Comparison of ENCODE assay signal across 13 mouse cellular contexts in genomic region chr7:78071131-78071530, GRCm38 (mm10).
DNase-seq lines count a peak whose midpoint lies in the region; ATAC-seq and TF ChIP-seq lines count a peak whose summit lies in the region.
"Had no signal": no experiment of that assay in that cellular context is flagged by ENCODE, and none has a peak within 500 bp of the region (broad histone marks: within the 10 kb centered on the region; RNA-seq: fewer than 3 reads in every experiment).

No protein-coding gene starts in this region.

- no peak overlapping the region for H3K9ac ChIP-seq in stomach, postnatal 0 days (ENCODE audit: low read length)
- no peak overlapping the region for H3K9ac ChIP-seq in forebrain, embryonic 16.5 days (replicated peaks; ENCODE audit: low read depth, low read length)
- H3K9ac ChIP-seq: forebrain, embryonic 15.5 days; hindbrain, embryonic 15.5 days; lung, embryonic 15.5 days; neural tube, embryonic 12.5 days had no signal

- H3K4me3 ChIP-seq in stomach, postnatal 0 days (ENCODE audit: low read depth, low read length), result no peak overlapping the region
- no peak overlapping the region for H3K4me3 ChIP-seq in forebrain, embryonic 16.5 days (replicated peaks; ENCODE audit: low read length)
- H3K4me3 ChIP-seq: forebrain, embryonic 15.5 days; hindbrain, embryonic 15.5 days; lung, embryonic 15.5 days; neural tube, embryonic 12.5 days had no signal

- no peaks in the 10 kb centered on the region for H3K27me3 ChIP-seq in stomach, postnatal 0 days (ENCODE audit: control insufficient read depth, insufficient read depth, low read length)
- no peaks in the 10 kb centered on the region for H3K27me3 ChIP-seq in forebrain, embryonic 16.5 days (replicated peaks; ENCODE audit: control insufficient read depth, insufficient read depth, low read length)
- H3K27me3 ChIP-seq: forebrain, embryonic 15.5 days; hindbrain, embryonic 15.5 days; lung, embryonic 15.5 days; neural tube, embryonic 12.5 days had no signal

- WGBS in stomach, postnatal 0 days, result 80% methylated on average over 7 of the region's 7 CpGs
- 84% methylated on average over 7 of the region's 7 CpGs for WGBS in forebrain, embryonic 16.5 days

- H3K4me2 ChIP-seq in stomach, postnatal 0 days (replicated peaks; ENCODE audit: low read depth), result no peak overlapping the region
- H3K4me2 ChIP-seq in forebrain, embryonic 16.5 days (ENCODE audit: low read length), result no peak overlapping the region
- H3K4me2 ChIP-seq: forebrain, embryonic 15.5 days; hindbrain, embryonic 15.5 days; lung, embryonic 15.5 days; neural tube, embryonic 12.5 days had no signal

- TF ChIP-seq CTCF in stomach, postnatal 0 days (IDR thresholded peaks at IDR 0.05; ENCODE audit: low read depth), result no peak

- no peak overlapping the region for H3K27ac ChIP-seq in stomach, postnatal 0 days (replicated peaks)
- H3K27ac ChIP-seq in forebrain, embryonic 16.5 days (ENCODE audit: low read length), result no peak overlapping the region
- H3K27ac ChIP-seq: forebrain, embryonic 15.5 days; hindbrain, embryonic 15.5 days; lung, embryonic 15.5 days; neural tube, embryonic 12.5 days had no signal

- no peaks in the 10 kb centered on the region for H3K36me3 ChIP-seq in stomach, postnatal 0 days (ENCODE audit: control insufficient read depth, insufficient read depth, low read length)
- H3K36me3 ChIP-seq in forebrain, embryonic 16.5 days (ENCODE audit: control insufficient read depth, insufficient read depth), result no peaks in the 10 kb centered on the region
- H3K36me3 ChIP-seq: forebrain, embryonic 15.5 days; hindbrain, embryonic 15.5 days; lung, embryonic 15.5 days; neural tube, embryonic 12.5 days had no signal

- DNase-seq in left cerebral cortex, postnatal 4 days, result peak; percentile 14
- no peak for DNase-seq in left cerebral cortex, adult 18-20 months (ENCODE audit: low spot score in 2 of 2)
- peak; percentile 6 to 15 for DNase-seq in cerebellum, postnatal 25 days
- DNase-seq in heart, adult 8-10 months (ENCODE audit: low spot score), result peak; percentile 70
- DNase-seq in kidney, postnatal 4 days, result peak; percentile 60 to 69
- no peak for DNase-seq in stomach, postnatal 0 days (ENCODE audit: low spot score)
- DNase-seq in adrenal gland, postnatal 4 days (ENCODE audit: low spot score in 2 of 2), result no peak
- DNase-seq: thymus, postnatal 4 days had no signal

- H3K4me1 ChIP-seq in stomach, postnatal 0 days (replicated peaks; ENCODE audit: control insufficient read depth, insufficient read depth), result no peaks in the 10 kb centered on the region
- no peaks in the 10 kb centered on the region for H3K4me1 ChIP-seq in forebrain, embryonic 16.5 days (replicated peaks; ENCODE audit: control insufficient read depth, insufficient read depth, low read length)
- H3K4me1 ChIP-seq: forebrain, embryonic 15.5 days; lung, embryonic 15.5 days; neural tube, embryonic 12.5 days had no signal

- H3K9me3 ChIP-seq in stomach, postnatal 0 days (ENCODE audit: control insufficient read depth, low read length), result no peaks in the 10 kb centered on the region
- H3K9me3 ChIP-seq in forebrain, embryonic 16.5 days (ENCODE audit: control insufficient read depth, low read length), result no peaks in the 10 kb centered on the region
- H3K9me3 ChIP-seq: forebrain, embryonic 15.5 days; hindbrain, embryonic 15.5 days; lung, embryonic 15.5 days; neural tube, embryonic 12.5 days had no signal

- no peak for TF ChIP-seq EP300 in stomach, postnatal 0 days (optimal IDR thresholded peaks at IDR 0.05)

- intact Hi-C loops in left cerebral cortex, postnatal 4 days (cut with DNase I), result no loop called here

- ATAC-seq in stomach, postnatal 0 days (ENCODE audit: low FRiP score, low TSS enrichment), result no peak
- no peak for ATAC-seq in forebrain, embryonic 16.5 days
- ATAC-seq: forebrain, embryonic 15.5 days had no signal

Comparison
In these comparisons a context has a peak if more than half of its experiments do, and no peak if none do; other contexts are left out.
1. DNase-seq: peak in left cerebral cortex, postnatal 4 days (single experiment), cerebellum, postnatal 25 days (2 of 2), heart, adult 8-10 months (single experiment) and kidney, postnatal 4 days (2 of 2); none in left cerebral cortex, adult 18-20 months (0 of 2), stomach, postnatal 0 days (single experiment) and adrenal gland, postnatal 4 days (0 of 2).